Mouse (Mus musculus): Measurements from ENCODE around the gene Cd93.

The Cd93 gene

GRCm38 (mm10) chr2:148441421-148441820 is 1.9 kb downstream of the Cd93 start:
- DNase-seq = peak; percentile 91

DNA sequence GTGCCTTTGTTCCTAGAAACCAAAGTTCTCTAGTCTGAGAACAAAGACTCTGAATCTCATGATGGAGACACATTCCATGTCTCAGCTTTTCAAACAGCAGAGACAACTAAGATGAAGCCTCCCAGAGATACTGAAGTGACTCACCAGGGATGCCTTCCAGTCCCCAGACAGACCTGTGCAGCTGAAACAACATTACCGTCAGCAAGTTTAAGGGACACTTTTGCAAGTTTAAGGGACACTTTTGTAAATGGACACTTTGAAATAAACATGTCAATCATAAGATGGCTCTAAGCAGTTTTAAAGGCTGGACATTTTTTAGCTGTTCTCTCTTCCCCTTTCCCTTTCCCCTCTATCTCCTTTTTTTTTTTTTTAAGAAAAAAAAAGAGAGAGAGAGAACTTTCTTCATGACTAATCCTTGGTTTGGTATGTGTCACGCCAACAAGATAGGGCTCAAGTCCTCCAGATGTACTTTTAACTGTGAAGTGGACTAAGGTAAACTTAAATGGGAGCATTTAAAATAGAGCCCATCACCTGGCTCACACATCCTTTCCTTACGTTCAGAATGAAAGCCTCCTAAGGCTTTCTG is 3.6 kb downstream of the Cd93 start:
- peak; percentile 74 for DNase-seq

DNA sequence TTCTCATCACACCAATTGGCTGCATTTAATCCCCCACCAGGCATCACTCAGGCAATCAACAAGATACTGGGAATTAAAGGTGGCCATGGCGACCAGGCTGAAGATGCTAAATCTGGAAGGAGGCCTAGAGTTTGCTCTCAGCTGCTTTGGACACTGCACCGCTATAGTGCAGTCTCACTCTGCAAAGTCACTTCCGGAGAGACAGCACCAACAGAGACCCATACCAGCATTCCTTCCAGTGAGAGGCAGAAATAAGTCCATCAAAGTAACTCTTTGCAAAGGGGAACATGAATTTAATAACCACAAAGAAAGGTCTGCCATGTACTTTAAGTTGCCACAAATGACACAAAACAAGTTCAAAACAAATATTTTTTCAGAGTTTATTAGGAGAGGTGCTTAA is 7.1 kb downstream of the Cd93 start:
- DNase-seq = no peak

DNA sequence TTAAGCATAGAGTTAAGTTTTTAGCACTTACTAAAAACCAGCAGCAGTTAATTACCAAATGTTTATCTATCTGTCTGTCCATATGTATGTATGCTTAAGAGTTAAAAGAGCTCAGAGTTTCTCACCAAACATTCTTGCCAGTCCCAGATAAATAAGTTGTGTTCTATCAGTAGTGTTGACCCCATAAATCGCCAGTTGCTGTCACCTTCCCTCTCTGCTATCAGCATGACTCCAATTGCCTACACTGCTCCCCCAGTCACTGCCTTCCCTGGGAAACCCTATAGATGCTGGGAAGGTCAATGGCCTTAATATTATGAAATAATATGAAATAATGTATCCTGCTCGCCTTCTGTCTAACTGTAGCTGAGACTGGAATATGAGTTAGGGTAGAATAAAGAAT is 11.0 kb downstream of the Cd93 start:
- DNase-seq = peak; percentile 21

- peak; percentile 17 for DNase-seq
These were observed 12.4 kb downstream of the Cd93 start for GRCm38 (mm10) chr2:148430941-148431340.

DNA sequence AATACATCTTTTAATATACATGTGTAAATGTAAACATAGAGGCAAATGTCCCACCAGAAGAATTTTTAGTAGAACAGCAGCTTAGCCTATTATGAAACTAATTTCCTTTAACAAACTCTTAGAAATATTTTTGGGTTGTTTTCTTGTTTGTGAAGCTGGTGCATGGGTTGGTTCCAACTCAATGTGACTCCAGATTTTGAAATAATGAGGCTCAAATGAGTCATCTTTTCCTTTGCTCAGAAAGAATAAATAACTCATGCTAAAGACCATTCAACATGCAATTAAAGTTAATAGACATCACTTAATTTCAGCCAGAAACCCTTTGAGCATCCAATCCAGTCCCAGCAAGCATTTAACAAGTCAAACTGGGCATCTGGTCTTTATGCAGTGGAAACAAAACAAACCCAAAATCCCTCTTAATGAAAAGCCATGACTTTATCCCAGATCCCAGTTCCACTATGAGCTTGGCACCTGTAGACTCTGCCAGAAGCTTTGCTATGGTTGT is 14.3 kb downstream of the Cd93 start:
- peak; percentile 49 for DNase-seq

DNA sequence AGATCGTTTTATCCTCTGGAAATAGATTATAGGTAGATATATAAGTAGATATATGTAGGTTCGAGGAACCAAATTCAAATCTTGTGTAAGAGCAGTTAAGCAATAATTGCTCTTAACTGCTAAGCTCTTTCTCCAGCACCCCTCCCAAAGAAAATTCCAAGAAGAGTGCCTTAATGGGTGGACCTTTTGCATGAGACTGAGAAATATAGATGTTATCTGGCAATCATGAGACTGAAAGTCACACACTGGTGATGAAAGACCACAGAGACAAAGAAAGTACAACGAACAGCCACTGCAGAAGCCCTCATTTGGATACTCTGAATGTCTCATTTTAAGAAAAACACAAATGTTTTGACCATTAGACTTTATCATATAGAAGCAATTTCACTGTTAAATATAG is 14.8 kb downstream of the Cd93 start:
- DNase-seq = peak; percentile 68

DNA sequence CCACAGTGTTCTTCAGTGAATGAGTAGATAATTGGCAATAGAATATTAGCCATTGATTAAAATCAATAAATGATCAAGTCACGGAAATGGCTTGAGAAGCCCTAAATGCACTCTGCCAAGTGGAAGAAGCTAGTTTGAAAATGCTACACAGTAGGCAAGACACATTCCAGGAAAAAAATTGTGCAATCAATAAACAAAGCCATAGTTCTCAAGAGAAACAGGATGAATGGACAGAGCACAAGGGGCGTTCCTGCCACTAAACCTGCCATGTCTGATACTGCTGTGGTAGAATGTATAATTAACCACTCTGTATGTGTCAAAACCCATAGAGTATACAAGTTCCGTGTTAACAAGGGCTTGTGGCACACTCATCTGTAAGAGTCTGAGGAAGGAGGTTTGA is 15.8 kb downstream of the Cd93 start:
- DNase-seq = peak; percentile 30

DNA sequence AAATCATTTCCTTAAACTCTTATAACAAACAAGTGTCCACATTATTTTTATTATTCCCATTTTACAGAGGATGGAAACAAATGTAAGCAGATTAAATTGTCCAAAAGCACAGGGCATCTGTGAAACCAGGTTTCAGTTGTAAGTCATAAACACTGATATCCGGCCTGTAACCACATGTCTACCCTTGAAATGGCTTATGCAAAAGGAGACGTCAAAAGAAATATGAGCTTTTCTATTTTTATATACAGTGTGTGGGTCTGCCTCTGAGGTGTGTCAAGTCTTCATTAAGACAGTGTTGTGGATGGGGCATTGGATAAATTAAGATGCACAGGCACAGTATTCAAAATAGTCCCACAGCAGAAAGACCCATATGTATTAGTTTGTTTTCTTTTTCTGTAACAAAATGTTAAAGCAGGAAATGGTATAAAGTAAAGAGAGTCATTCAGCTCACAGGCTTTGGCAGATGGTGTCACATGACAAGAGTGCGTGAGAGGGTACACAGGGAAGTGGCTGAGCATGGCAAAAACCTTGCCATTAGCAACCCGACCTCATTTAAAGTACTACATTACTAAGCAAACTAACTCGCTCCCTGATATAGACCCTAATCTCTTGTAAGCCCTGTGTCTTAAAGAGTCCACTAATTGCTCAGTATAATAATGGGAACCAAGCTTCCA is 17.5 kb downstream of the Cd93 start:
- DNase-seq = peak; percentile 31

DNA sequence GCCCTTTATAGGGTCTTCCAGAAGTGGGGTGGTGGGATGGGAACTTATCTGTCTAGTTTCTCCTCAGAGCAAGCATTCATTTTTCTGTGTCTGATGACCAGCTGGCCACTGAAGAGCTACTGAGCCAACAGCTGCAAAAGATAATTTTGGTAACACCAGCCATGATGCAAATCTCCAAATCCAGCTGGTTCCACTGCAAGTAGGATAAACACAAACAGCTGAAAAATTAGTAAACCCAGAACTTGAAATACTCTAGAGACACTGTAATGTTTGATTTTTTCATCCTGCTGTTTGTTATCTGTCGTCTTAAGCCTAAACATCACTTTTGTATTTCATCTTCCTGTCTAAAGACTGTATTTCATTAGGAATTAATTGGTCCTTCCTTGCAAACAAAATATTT is 21.7 kb downstream of the Cd93 start:
- peak; percentile 91 for DNase-seq

DNA sequence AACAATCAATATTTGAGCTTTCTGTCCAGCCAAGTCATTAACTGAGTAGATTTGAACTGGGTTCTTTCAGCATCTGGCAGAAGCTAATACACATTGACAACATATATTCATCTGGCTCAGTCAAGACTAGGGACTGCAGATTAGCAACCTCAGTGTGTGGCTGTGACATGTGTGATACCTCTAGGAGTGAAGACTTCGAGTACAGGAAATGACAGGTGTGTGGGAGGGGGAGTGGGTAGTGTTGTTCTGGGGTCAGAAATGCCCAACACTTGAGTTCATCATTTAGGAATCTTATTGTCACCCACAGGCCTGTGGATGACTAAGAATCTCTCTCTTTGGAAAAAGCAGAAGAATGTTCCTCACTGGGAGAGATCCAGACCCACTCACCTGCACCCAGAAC is 22.3 kb downstream of the Cd93 start:
- no peak for DNase-seq

GRCm38 (mm10) chr2:148419776-148420175 is 23.6 kb downstream of the Cd93 start:
- peak; percentile 43 for DNase-seq

GRCm38 (mm10) chr2:148419151-148419550 is 24.2 kb downstream of the Cd93 start:
- peak; percentile 70 for DNase-seq

DNA sequence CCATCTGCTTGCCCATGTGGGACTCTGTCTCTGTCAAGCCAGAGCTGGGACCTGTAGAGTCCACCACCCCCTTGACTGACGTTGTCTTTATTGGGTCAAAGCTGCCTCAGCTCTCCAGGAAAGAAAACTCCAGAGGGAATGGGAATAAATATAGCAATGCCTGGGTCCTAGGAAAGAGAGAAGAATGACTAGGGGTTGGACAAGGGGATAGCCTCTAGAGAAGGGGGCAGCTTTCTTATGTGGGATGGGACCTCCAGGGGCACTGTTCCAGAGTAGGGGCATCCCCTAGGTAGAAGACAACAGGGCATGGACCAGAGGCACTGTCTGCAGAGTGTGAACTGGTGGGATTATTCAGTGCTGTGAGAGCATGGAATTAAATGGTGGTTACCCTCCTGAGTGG is 33.5 kb downstream of the Cd93 start:
- DNase-seq = peak; percentile 90

GRCm38 (mm10) chr2:148409141-148409540 is 34.2 kb downstream of the Cd93 start:
- DNase-seq = peak; percentile 99

- DNase-seq = peak; percentile 92
These were observed 34.6 kb downstream of the Cd93 start for GRCm38 (mm10) chr2:148408761-148409120.

DNA sequence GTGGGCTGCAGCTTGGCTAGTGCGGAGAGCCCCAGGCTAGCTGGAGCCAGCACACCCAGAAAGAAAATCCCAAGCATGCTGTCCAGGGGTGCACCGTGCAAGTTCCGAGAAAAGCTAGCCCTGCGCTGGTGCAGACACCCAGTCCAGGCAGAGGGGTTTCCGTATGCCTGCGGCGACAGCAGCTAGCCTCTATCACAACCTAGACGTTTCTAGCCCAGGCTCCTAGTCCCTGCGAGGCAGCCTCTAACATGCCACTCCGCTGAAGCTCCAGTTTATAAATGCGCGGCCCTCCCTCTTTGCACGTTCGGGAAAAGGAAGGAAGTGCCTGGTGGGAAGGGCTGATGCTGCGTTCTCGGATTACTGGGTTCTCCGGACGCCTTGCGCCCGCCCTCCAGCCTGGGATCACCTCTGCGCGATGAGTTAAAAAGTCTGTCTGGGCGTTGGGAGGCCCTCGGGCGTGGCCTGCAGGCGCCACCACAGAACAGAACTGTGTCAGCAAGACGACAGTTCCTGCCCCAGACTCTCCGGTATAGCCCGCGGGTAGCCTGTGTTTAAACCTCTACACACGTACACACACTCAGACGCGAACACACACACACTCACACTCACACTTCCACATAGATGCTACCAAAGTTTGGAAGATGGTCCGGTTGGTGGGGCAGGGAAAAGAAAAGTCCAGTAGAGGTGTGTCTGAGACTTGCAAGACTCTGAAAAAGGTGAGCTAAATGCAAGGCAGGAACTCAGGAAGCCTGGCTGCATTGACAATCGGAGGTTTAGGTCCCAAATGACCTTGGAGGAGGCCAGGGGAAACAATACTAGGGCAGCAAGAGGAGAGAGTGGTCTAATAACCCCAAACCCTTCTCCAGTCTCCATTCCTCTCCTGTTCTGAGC is 35.2 kb downstream of the Cd93 start, which contains the start of gene Thbd:
Gene Thbd, minus strand, starts transcription at position 319 of the 891 bp plus-strand sequence.
- peak; percentile 99 for DNase-seq

DNA sequence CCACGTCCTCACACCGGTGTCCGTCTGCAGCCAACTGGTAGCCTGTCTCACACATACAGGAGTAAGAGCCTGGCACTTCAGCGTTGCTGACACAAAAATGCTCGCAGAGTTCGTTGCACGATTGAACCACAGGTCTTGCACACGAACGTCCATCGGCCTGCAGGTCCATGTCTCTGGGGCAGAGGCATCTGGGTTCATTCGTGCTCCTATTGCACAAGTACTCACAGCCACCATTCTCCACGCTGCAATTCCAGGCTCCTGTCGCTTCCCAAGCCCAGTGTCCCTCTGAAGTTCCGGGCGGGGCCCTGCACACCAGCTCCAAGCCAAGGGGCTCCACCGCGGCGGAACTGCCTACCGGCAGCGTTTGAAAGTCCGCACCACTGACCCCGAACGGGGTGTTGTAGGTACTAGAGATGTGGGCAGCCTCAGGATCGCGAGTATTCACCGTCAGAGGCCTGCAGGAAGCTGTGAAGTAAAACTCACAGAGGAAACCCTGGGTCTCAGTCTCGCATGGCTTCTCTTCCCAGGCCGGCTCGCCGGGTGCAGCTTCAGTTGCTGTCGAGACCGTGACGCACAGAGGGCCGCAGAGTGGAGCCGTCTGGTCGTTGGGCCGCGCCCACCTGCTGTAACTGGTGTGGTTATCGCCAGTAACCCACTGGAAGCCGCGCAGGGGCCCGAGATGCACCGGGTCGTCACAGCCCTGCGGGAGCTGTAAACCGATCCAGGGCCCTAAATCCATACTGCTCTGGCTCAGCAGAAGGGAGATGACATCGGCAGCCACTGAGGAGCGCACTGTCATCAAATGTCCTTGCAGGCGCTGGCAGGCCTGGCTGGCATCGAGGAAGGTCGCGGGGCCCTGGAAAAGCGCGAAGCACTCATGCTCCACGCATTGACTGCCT is 36.1 kb downstream of the Cd93 start:
- peak; percentile 97 for DNase-seq

DNA sequence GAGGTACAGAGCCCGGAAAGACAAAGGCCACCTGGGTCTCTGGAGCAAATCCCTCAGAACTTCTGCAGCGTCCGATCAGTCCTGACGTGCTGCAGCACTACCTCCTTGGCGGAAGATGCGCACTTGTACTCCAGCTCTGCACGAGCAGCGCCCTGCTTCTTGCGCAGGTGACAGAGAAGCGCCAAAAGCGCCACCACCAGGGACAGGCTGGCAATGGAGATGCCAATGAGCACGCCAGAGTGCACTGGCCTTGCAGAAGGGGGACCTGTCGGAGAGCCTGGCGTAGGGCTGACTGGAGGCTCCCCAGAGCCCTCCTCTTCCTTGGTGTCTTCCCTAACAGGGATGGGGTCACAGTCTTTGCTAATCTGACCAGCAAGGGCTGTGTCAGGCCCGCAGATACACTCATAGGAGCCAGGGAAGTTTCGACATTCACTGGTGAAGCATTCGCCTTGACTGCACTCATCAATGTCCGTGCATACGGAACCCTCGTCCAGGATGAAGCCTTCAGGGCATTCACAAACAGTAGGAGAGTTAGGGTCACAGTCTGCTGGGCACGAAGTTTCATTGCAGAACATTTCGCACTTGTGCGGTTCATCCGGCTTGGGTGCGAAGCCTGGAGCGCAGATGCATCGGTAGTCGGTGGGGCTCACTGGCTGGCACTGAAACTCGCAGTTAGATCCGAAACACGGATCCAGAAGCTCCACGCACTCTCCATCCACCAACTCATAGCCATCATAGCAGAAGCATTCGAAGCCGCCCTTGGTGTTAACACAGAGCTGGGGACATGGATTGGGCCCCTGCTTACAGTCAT is 37.0 kb downstream of the Cd93 start:
- DNase-seq = peak; percentile 96

DNA sequence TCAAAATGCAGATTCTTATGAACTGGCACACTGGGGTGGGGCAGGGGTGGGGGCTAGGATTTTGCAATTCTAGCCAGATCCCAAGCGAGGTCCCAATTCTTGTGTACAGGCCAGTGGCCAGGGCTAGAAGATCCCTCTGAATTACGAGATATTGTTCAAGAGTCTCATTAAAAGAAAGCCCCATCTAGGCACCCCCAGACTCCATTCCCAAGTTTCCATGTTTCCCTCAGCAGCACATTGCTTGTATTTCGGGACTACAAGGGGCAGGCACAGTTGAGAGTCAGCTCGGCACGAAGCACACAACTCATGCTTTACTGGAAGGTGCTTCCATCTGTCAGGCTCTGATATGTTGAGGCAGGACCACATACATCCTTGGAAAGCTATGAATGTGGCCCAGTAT is 38.5 kb downstream of the Cd93 start:
- peak; percentile 62 for DNase-seq

DNA sequence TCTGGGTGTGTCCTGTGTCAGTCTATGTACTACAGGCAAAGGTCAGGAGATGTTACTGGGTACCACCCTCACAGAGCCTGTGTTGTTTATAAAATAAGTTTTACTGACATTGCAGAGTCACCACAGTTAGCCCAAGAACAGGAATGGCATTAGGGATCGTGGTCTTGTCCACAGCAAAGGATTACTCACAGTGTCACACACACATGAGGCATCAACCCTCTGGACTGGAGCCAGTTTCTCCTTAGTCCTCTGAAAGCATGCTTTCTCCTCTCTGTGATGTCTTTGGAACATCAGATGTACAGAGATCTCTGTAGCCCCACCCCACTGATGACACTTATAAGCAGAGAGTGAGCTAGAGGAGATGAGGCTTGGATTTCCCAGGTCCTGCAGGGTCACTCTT is 41.1 kb downstream of the Cd93 start:
- DNase-seq = peak; percentile 83
